Mouse (Mus musculus): ENCODE results near the gene Krtap11-1. TPM values are rescaled to one million over a fixed set of nuclear protein-coding genes. Genes with fewer than 3 reads are reported as not detected.

Gene Krtap11-1
- polyA plus RNA-seq (2015; fragmentation: Nextera tagmentation; extraction: Ambion mirVana), result not detected in 2 replicates

DNA sequence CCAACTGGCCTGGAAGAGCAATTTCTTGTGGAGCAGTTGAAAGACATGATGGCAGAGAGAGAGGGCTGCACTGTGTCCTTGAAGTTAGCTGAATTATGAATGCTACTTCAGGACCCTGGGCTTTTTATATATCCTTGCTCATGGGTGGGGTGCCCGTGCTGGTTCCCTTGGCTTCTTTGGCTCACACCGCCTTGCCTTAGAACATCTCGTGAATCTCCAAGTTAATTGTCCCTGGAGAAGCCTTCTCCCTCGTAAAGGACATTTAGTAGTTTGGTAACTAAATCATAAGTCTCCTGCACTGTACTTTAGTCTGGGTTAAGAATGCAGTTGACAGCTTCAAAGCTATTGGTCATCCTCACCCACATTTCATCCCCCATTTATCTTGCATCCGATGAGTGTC, at the start of gene Krtap11-1:
Gene Krtap11-1, minus strand, starts transcription at position 101 of the 400 bp plus-strand sequence.
- ATAC-seq (ENCODE audit: insufficient number of reproducible peaks, insufficient read depth, low FRiP score, low TSS enrichment, low read depth), result no peak
- WGBS, result 93% methylated on average over 5 of the region's 5 CpGs

DNA sequence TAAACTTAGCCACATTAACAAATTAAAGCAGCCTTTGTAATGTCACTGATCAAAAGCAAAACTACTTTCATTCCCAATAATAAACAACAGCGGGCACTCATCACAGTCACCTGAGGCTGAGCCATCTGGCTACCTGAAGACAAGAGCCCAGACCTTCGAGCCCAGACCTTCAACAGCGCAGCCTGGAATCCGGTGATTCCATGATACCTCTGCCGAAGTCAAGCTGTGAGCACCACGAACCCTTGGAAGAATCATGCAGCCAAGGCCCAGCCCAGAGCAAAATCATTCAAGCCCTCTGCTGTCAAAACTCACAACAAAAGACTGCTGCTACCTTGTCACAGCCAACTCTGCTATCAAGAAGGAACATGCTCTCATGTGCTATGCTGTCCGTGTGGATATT, 47.2 kb upstream of the Krtap11-1 start:
- 91% methylated on average over 7 of the region's 7 CpGs for WGBS
- no peak overlapping the region for H3K4me3 ChIP-seq
- no peak overlapping the region for H3K27ac ChIP-seq
- H3K9me3 ChIP-seq, result no peaks in the 10 kb centered on the region
- H3K9ac ChIP-seq, result no peak overlapping the region
- no peak overlapping the region for H3K4me2 ChIP-seq
- H3K27me3 ChIP-seq, result no peaks in the 10 kb centered on the region
- ATAC-seq (ENCODE audit: insufficient number of reproducible peaks, insufficient read depth, low FRiP score, low TSS enrichment, low read depth), result no peak
- H3K4me1 ChIP-seq, result no peaks in the 10 kb centered on the region
- no peaks in the 10 kb centered on the region for H3K36me3 ChIP-seq

More for the DNA sequence above, at the start of gene Krtap11-1:
- H3K4me3 ChIP-seq, result no peak within 1 kb of the TSS
- no peak within 1 kb of the TSS for H3K9ac ChIP-seq
- H3K27me3 ChIP-seq, result no peaks in the 10 kb centered on the region
- no peaks in the 10 kb centered on the region for H3K36me3 ChIP-seq
- no peak within 1 kb of the TSS for H3K4me2 ChIP-seq
- no peaks in the 10 kb centered on the region for H3K9me3 ChIP-seq
- H3K4me1 ChIP-seq, result no peaks in the 10 kb centered on the region
- no peak within 1 kb of the TSS for H3K27ac ChIP-seq

DNA sequence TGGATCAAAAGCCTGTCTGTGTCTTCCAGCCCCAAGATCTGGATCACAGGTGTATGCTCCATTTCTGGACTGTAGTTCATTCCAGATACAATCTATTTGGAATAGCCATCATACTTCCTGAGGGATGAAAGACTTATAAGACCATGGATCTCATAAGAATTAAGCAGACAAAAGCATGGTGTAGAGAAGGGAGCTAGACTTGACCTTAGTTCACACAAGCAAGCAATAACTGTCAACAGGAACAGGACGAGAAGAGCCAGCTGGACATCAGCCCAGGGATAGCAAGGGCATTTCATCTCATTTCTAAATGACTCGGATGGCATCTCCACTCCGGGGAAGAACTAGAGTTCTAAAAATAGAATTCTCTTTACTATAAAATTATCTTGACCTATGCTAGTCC, 46.3 kb upstream of the Krtap11-1 start:
- Histone ChIP-seq H3K4me3 (no peak overlapping the region), H3K4me2 (no peak overlapping the region), H3K27ac (no peak overlapping the region), H3K36me3 (no peaks in the 10 kb centered on the region), H3K9me3 (no peaks in the 10 kb centered on the region), H3K27me3 (no peaks in the 10 kb centered on the region), H3K4me1 (no peaks in the 10 kb centered on the region), H3K9ac (no peak overlapping the region)
- 80% methylated on average over 3 of the region's 3 CpGs for WGBS
- ATAC-seq (ENCODE audit: insufficient number of reproducible peaks, insufficient read depth, low FRiP score, low TSS enrichment, low read depth), result no peak

DNA sequence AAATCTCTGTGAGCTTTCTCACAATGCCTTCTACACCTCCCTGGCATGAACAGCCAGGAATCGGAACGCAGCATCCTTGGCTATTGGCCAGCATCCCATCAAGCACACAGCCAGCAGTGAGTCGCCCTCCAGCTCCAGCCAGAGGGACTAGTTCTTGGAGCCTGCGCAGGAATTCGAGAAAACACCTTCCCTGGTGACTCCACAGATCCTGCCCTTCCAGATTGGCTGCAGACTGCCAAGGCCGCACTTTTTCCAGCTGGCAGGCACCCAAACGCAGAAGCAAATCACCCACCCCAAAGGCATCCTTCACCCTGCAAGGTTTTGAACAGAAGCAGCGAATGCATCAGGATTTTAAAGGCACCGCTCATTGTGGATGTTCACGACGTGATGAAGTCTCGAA, 42.7 kb upstream of the Krtap11-1 start:
- Histone ChIP-seq H3K4me3 (no peak overlapping the region), H3K4me1 (no peaks in the 10 kb centered on the region), H3K4me2 (no peak overlapping the region), H3K36me3 (no peaks in the 10 kb centered on the region), H3K9me3 (no peaks in the 10 kb centered on the region), H3K9ac (no peak overlapping the region), H3K27ac (no peak overlapping the region), H3K27me3 (no peaks in the 10 kb centered on the region)
- no peak for ATAC-seq (ENCODE audit: insufficient number of reproducible peaks, insufficient read depth, low FRiP score, low TSS enrichment, low read depth)
- 81% methylated on average over 12 of the region's 12 CpGs for WGBS

DNA sequence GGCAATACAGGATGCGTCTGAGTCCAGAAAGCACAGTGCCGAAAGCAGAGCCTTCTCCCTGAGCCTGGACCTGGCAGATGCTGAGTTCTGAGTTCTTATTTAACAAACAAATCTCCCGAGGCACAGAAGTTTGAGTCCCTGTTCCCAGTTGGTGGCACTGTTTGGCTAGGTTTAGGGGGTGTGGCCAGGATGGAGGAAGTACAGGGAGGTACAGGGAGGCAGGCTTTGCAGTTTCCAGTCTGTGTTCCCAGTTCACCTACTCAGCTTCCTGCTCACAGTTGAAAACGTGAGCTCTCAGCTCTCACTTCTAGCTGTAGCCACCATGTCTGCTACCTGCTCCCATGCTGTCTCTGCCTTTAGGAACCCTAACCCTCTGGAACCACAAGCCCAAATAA, 37.8 kb upstream of the Krtap11-1 start:
- ATAC-seq (ENCODE audit: insufficient number of reproducible peaks, insufficient read depth, low FRiP score, low TSS enrichment, low read depth), result no peak
- Histone ChIP-seq H3K27me3 (no peaks in the 10 kb centered on the region), H3K9me3 (no peaks in the 10 kb centered on the region), H3K4me2 (no peak overlapping the region), H3K4me1 (no peaks in the 10 kb centered on the region), H3K27ac (no peak overlapping the region), H3K36me3 (no peaks in the 10 kb centered on the region), H3K9ac (no peak overlapping the region), H3K4me3 (no peak overlapping the region)
- 75% methylated on average over 4 of the region's 4 CpGs for WGBS

DNA sequence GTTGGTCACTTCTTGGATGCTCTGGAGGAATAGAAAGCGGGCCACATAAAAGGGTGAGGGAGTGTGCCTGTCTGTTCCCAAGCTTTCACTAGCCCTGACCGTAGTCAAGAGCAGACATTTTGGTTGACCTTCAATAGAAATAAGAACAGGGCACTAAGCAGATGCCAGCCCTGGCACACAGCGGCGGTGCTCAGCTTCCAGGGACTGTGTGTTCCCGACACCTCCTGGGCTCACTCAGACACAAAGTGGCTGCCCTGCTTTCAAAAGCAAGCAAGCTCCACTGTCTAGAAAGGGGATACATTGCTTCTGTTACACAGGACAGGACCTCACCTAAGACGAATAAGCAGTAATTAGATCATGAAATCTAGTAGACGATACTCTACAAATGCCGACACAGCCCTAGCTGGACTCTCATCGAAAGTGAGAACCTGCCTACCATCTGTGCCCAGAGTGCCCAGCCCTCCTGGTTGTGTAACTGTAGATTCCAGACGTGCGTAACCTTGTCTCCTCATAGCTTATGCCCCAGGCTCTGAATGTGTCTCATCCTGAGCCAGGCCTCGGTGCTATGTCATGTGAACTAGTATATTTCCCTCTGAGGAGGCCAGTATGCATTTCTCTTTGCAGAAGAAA, 37.3 kb upstream of the Krtap11-1 start:
- Histone ChIP-seq H3K4me2 (no peak overlapping the region), H3K4me1 (no peaks in the 10 kb centered on the region), H3K4me3 (no peak overlapping the region), H3K9ac (no peak overlapping the region), H3K9me3 (no peaks in the 10 kb centered on the region), H3K27ac (no peak overlapping the region), H3K36me3 (no peaks in the 10 kb centered on the region), H3K27me3 (no peaks in the 10 kb centered on the region)
- WGBS, result 85% methylated on average over 12 of the region's 12 CpGs
- ATAC-seq (ENCODE audit: insufficient number of reproducible peaks, insufficient read depth, low FRiP score, low TSS enrichment, low read depth), result no peak

DNA sequence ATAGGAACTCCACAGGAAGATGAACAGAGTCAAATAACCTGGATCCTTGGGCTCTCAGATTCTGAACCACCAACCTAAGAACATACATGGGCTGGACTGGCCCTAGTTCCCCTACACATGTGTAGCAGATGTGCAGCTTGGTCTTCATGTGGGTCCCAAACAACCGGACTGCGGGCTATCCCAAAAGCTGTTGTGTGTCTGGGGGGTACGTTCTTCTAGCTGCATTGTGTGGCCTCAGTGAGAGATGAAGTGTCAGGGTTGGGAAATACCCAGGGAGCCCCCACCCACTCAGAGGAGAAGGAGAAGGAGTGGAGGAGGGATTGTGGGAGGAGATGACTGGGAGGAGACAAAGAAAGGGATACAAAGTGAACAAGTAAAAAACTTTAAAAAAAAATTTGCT, 36.0 kb upstream of the Krtap11-1 start:
- Histone ChIP-seq H3K4me3 (no peak overlapping the region), H3K27me3 (no peaks in the 10 kb centered on the region), H3K27ac (no peak overlapping the region), H3K9me3 (no peaks in the 10 kb centered on the region), H3K4me2 (no peak overlapping the region), H3K4me1 (no peaks in the 10 kb centered on the region), H3K9ac (no peak overlapping the region), H3K36me3 (no peaks in the 10 kb centered on the region)
- 71% methylated on average over 3 of the region's 3 CpGs for WGBS
- ATAC-seq (ENCODE audit: insufficient number of reproducible peaks, insufficient read depth, low FRiP score, low TSS enrichment, low read depth), result no peak

DNA sequence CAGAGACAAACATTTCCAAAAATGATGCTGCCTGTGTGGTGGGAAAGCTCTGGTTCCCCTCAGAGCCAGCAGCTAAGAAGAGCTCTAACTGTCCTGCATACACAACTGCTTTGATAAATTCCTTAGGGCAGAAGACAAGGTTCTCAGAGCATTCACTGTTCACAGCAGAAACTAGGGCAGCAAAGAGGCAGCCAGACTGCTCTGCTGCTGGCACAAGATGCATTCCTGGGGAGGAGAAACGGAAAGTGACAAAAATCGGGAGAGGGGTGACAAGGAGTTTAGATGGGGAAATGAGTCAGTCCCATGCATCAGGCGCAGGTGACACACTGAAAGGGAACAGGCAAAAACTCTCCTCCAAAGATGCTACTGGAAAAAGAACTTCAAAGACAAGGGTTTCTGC, 16.2 kb upstream of the Krtap11-1 start:
- Histone ChIP-seq H3K9ac (no peak overlapping the region), H3K27ac (no peak overlapping the region), H3K4me3 (no peak overlapping the region), H3K4me2 (no peak overlapping the region), H3K36me3 (no peaks in the 10 kb centered on the region), H3K9me3 (no peaks in the 10 kb centered on the region), H3K4me1 (no peaks in the 10 kb centered on the region), H3K27me3 (no peaks in the 10 kb centered on the region)
- ATAC-seq (ENCODE audit: insufficient number of reproducible peaks, insufficient read depth, low FRiP score, low TSS enrichment, low read depth), result no peak
- 64% methylated on average over 3 of the region's 3 CpGs for WGBS

DNA sequence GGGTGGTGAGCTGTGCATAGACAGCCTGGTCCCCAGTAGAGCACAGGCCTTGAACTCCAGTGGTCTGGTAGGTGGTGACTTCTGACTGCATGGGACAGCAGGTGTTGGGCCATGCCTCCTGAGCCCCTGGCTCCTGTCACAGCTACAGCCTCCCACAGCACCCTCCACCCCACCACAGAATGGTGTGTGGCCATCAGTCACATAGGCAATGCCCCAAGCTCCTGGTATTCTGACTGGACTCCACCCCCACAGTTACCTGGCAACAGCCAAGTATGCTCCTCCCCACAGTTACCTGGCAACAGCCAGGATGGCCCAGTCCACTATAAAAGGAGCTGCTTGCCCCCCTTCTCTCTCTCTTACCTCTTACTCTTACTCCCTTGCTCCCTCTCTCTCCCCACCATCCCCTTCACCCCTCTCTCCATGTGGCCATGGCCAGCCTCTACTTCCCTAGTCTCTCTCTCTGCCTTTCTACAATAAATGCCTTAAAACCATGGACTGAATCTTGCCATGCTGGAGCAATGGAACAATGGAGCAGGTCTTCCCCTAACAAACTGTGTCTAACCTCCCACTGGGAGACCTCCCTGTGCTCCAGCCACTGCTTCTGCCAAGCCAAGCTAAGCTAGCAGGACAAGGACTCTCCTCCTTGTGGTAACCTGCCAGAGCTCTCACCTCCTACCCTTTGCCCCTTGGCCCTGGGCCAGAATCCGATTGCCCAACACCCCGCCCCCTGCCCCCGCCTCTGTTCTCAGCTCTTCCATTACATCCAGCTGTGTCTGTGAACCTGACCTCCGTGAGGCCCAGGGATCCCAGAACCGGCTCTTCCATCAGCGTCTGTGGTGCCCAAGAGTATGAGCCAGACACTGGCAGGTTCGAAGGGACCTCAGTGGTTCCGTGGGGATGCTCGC, 14.9 kb upstream of the Krtap11-1 start:
- no peaks in the 10 kb centered on the region for H3K4me1 ChIP-seq
- no peaks in the 10 kb centered on the region for H3K36me3 ChIP-seq
- H3K27me3 ChIP-seq, result no peaks in the 10 kb centered on the region
- H3K9me3 ChIP-seq, result no peaks in the 10 kb centered on the region
- H3K4me2 ChIP-seq, result no peak overlapping the region
- no peak overlapping the region for H3K27ac ChIP-seq
- ATAC-seq (ENCODE audit: insufficient number of reproducible peaks, insufficient read depth, low FRiP score, low TSS enrichment, low read depth), result no peak
- H3K4me3 ChIP-seq, result no peak overlapping the region
- WGBS, result 61% methylated on average over 9 of the region's 9 CpGs
- no peak overlapping the region for H3K9ac ChIP-seq

DNA sequence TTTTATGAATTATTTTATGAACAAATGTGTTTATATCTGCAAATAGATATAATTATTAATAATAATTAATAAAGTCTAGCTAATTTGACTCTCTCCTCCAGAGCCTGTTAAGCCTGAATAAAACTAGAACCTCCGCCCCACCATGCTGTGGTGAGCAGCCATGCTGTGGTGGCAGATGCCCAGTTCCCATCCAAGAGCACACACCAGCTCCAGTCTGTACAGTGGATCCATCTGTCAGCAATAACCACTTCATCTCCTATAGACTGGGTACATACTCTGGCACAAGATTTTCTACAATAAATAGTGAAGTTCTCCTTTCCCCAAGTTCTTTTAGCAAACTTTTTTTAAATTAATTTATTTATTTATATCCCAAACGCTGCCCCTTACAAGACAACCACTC, 10.7 kb upstream of the Krtap11-1 start:
- Histone ChIP-seq H3K27ac (no peak overlapping the region), H3K4me3 (no peak overlapping the region), H3K4me2 (no peak overlapping the region), H3K36me3 (no peaks in the 10 kb centered on the region), H3K4me1 (no peaks in the 10 kb centered on the region), H3K9ac (no peak overlapping the region), H3K27me3 (no peaks in the 10 kb centered on the region), H3K9me3 (no peaks in the 10 kb centered on the region)
- ATAC-seq (ENCODE audit: insufficient number of reproducible peaks, insufficient read depth, low FRiP score, low TSS enrichment, low read depth), result no peak
- 90% methylated on average over 2 of the region's 2 CpGs for WGBS

DNA sequence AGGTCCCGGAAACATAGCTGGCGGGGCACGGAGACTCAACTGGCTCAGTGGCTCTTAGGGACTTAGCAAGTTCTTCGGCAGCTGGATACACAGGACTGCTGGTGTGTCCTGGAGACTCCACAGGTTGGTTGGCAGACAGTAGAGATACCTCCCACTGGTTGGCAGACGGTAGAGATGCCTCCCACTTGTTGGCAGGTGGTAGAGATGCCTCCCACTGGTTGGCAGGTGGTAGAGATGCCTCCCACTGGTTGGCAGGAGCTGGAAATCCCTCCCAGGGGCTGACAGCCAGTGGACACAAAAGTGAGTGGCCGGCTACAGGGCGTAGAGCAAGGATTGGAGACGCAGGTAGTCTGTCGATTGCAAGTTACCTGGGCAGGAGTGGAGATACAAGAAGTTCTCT, 467 bp downstream of the Krtap11-1 start:
- H3K4me1 ChIP-seq, result no peaks in the 10 kb centered on the region
- H3K27ac ChIP-seq, result no peak overlapping the region
- no peaks in the 10 kb centered on the region for H3K36me3 ChIP-seq
- ATAC-seq (ENCODE audit: insufficient number of reproducible peaks, insufficient read depth, low FRiP score, low TSS enrichment, low read depth), result no peak
- no peaks in the 10 kb centered on the region for H3K27me3 ChIP-seq
- WGBS, result 92% methylated on average over 9 of the region's 9 CpGs
- H3K9me3 ChIP-seq, result no peaks in the 10 kb centered on the region
- no peak overlapping the region for H3K4me3 ChIP-seq
- H3K4me2 ChIP-seq, result no peak overlapping the region
- H3K9ac ChIP-seq, result no peak overlapping the region

DNA sequence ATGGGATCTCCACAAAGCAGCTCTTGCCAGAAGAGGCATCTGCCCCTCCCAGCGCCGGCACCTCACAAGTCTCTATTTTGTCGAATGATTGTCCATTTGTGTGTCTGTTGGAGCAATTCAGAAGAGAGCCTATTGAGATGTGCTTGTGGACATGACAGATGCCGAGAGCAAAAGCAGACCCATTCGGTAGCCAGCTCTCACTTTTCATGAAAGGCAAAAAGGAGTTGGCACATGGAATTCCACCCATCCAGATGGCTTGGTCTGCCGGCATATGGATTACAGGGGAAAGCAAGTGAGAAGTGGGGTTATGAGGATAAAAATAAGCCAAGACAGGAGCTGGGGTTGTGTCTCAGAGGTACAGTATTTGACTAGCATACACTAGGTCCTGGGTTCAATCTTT, 1.8 kb downstream of the Krtap11-1 start:
- Histone ChIP-seq H3K9me3 (no peaks in the 10 kb centered on the region), H3K36me3 (no peaks in the 10 kb centered on the region)

More for the DNA sequence above, 1.8 kb downstream of the Krtap11-1 start:
- Histone ChIP-seq H3K27me3 (no peaks in the 10 kb centered on the region), H3K4me1 (no peaks in the 10 kb centered on the region), H3K4me2 (no peak overlapping the region), H3K4me3 (no peak overlapping the region), H3K9ac (no peak overlapping the region), H3K27ac (no peak overlapping the region)
- no peak for ATAC-seq (ENCODE audit: insufficient number of reproducible peaks, insufficient read depth, low FRiP score, low TSS enrichment, low read depth)
- WGBS, result 88% methylated on average over 6 of the region's 6 CpGs

Measured in embryonic facial prominence, embryonic 13.5 days (tissue).